Mouse (Mus musculus) stomach, embryonic 15.5 days (tissue): ENCODE data around the gene Smug1. TPM values are rescaled to one million over a fixed set of nuclear protein-coding genes. Genes with fewer than 3 reads are reported as not detected.

Source experiments
- ATAC-seq: fragments of 200-750 bp; cut with Nextera tagmentation; 2 replicates; pipeline ENCODE4 v1.8.0; 2017; ENCODE audit warnings: low read depth, moderate number of reproducible peaks, moderate TSS enrichment; ENCODE audit not compliant: insufficient read depth, low FRiP score
- H3K27ac ChIP-seq: fragments of 300-500 bp; sonication (generic); 2 replicates; pipeline ENCODE4 v1.5.1; 2015; ENCODE audit warnings: mild to moderate bottlenecking, inconsistent platforms
- H3K27me3 ChIP-seq: fragments of 300-500 bp; sonication (generic); replicated peaks from 2 replicates; pipeline ENCODE4 v1.6.1; 2015; ENCODE audit warnings: inconsistent platforms
- H3K36me3 ChIP-seq: fragments of 300-500 bp; sonication (generic); 2 replicates; pipeline ENCODE4 v1.6.1; 2015; ENCODE audit warnings: inconsistent platforms
- H3K4me1 ChIP-seq: fragments of 300-500 bp; sonication (generic); 2 replicates; pipeline ENCODE4 v1.6.1; 2015; ENCODE audit warnings: inconsistent platforms
- H3K4me2 ChIP-seq: fragments of 300-500 bp; sonication (generic); 2 replicates; pipeline ENCODE4 v1.6.1; 2015; ENCODE audit warnings: mild to moderate bottlenecking, inconsistent platforms
- H3K4me3 ChIP-seq: fragments of 300-500 bp; sonication (generic); replicated peaks from 2 replicates; pipeline ENCODE4 v1.5.1; 2015; ENCODE audit warnings: inconsistent platforms
- H3K9ac ChIP-seq: fragments of 300-500 bp; sonication (generic); 2 replicates; pipeline ENCODE4 v1.6.1; 2015; ENCODE audit warnings: inconsistent platforms
- H3K9me3 ChIP-seq: fragments of 300-500 bp; sonication (generic); 2 replicates; pipeline ENCODE4 v1.6.1; 2016; ENCODE audit warnings: inconsistent platforms
- WGBS: fragments of 180-500 bp; shearing (Covaris S2); methylation state at CpG from one replicate; pipeline ENCODE4 v1.1.7; 2015; 5-methylcytosine and 5-hydroxymethylcytosine counted together
- polyA plus RNA-seq: library from polyadenylated mRNA; unstranded; fragments of >200 nt; fragmentation: Nextera tagmentation; extraction: Ambion mirVana; gene quantifications from 2 replicates; pipeline ENCODE4 v1.2.1, GENCODE M21; 2015

The Smug1 gene
- polyA plus RNA-seq, 1 experiment from 2014 or later, result 18.3 TPM

GRCm38 (mm10) chr15:103133761-103134160, 33.1 kb downstream of the Smug1 start:
- no peaks in the 10 kb centered on the region for H3K36me3 ChIP-seq
- H3K27ac ChIP-seq, result no peak overlapping the region
- H3K4me2 ChIP-seq, result no peak overlapping the region
- H3K4me1 ChIP-seq, result peaks cover 17% of the 10 kb centered on the region
- no peak for ATAC-seq
- no peaks in the 10 kb centered on the region for H3K9me3 ChIP-seq
- H3K4me3 ChIP-seq, result no peak overlapping the region
- peaks cover 8% of the 10 kb centered on the region; the same call in 1 of the 2 replicates for H3K27me3 ChIP-seq
- WGBS, result 40% methylated on average over 4 of the region's 4 CpGs
- H3K9ac ChIP-seq, result no peak overlapping the region

DNA sequence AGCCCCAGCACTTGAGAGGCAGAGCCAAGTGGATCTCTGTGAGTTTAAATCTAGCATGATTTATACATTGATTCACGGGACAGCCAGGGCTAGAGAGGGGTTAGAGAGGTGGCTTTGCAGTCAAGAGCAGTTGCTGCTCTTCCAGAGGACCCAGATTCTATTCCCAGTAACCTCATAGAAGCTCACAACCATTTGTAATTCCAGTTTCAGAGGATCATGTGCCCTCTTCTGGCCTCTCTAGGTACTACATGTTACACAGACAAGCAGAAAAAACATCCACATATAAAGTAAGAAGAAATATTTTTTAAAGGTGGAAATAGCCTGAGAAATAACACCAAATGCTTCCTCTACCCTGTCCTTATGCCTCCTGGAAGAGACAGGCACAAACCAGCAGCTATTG, 36.2 kb downstream of the Smug1 start:
- no peak overlapping the region for H3K9ac ChIP-seq
- H3K27ac ChIP-seq, result no peak overlapping the region
- no peaks in the 10 kb centered on the region; the same call in 1 of the 2 replicates for H3K27me3 ChIP-seq
- WGBS, result 69% methylated on average over 1 of the region's 1 CpGs
- no peaks in the 10 kb centered on the region for H3K9me3 ChIP-seq
- H3K4me3 ChIP-seq, result no peak overlapping the region
- no peak for ATAC-seq
- no peaks in the 10 kb centered on the region for H3K36me3 ChIP-seq
- H3K4me2 ChIP-seq, result no peak overlapping the region
- peaks cover 26% of the 10 kb centered on the region for H3K4me1 ChIP-seq

- Histone ChIP-seq H3K36me3 (no peaks in the 10 kb centered on the region), H3K4me3 (no peak overlapping the region), H3K27ac (no peak overlapping the region), H3K27me3 (no peaks in the 10 kb centered on the region; the same call in 1 of the 2 replicates), H3K9me3 (no peaks in the 10 kb centered on the region), H3K9ac (no peak overlapping the region), H3K4me1 (peaks cover 16% of the 10 kb centered on the region), H3K4me2 (no peak overlapping the region)
- WGBS, result 42% methylated on average over 6 of the region's 6 CpGs
- no peak; the same call in 1 of the 2 replicates for ATAC-seq
Observed at GRCm38 (mm10) chr15:103129289-103129688, 37.6 kb downstream of the Smug1 start.

GRCm38 (mm10) chr15:103128056-103128833, 38.6 kb downstream of the Smug1 start:
- WGBS, result 46% methylated on average over 1 of the region's 1 CpGs

DNA sequence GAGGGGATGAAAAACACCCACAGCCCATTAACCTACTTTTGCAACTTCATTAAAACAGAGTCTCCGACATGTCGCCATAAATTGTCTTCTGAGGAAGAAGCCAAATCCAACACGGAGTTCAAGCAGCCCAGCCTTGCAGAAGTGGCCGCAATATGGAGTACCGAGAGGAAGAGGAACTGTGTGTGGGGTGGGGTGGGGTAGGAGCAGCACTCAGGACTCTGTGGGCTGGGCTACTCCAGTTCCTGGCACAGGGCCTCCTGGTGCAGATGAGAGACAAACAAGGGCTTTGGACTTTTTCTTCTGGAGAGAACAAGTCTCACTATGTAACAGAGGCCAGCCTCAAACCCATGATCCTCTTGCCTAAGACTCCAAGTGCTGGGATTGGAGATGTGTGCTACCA, 40.9 kb downstream of the Smug1 start:
- no peak for ATAC-seq
- Histone ChIP-seq H3K4me2 (no peak overlapping the region), H3K4me1 (peaks cover 29% of the 10 kb centered on the region), H3K36me3 (no peaks in the 10 kb centered on the region), H3K4me3 (no peak overlapping the region), H3K27ac (no peak overlapping the region), H3K27me3 (0 out of 2 replicates have a peak, but pooled peaks cover 3% of the 10 kb centered on the region), H3K9me3 (no peaks in the 10 kb centered on the region), H3K9ac (no peak overlapping the region)
- 55% methylated on average over 5 of the region's 5 CpGs for WGBS

More at GRCm38 (mm10) chr15:103128056-103128833, 38.6 kb downstream of the Smug1 start:
- Histone ChIP-seq H3K36me3 (no peaks in the 10 kb centered on the region), H3K9me3 (no peaks in the 10 kb centered on the region), H3K9ac (no peak overlapping the region), H3K27ac (peak overlapping the region; percentile 21), H3K4me3 (no peak overlapping the region), H3K27me3 (no peaks in the 10 kb centered on the region; the same call in 1 of the 2 replicates), H3K4me1 (peaks cover 25% of the 10 kb centered on the region; the same call in 1 of the 2 replicates), H3K4me2 (no peak overlapping the region)
- no peak for ATAC-seq

DNA sequence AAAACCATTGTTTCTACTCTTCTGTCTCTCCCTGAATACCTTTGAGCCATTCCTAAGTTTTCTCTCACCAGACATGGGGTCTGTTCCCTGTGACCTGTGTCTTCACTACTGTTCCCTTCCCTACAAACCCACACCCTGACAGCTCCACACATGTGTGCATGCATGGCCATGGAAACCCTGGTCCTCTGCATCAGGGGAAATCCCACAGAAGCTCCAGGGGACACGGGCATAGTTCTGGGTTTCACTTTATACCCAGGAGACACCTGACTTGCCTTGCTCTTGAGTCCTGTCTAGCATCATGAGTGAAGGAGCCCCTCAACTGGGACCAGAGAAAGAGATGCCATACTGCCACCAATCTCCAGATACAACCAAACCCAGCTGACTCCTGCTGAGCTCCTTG, 42.6 kb downstream of the Smug1 start:
- H3K27me3 ChIP-seq, result 0 out of 2 replicates have a peak, but pooled peaks cover 3% of the 10 kb centered on the region
- no peak overlapping the region for H3K4me3 ChIP-seq
- H3K27ac ChIP-seq, result peak overlapping the region; percentile 40; the same call in 1 of the 2 replicates
- peaks cover 36% of the 10 kb centered on the region for H3K4me1 ChIP-seq
- 77% methylated on average over 1 of the region's 1 CpGs for WGBS
- H3K4me2 ChIP-seq, result no peak overlapping the region
- H3K9me3 ChIP-seq, result no peaks in the 10 kb centered on the region
- ATAC-seq, result no peak
- no peak overlapping the region for H3K9ac ChIP-seq
- H3K36me3 ChIP-seq, result no peaks in the 10 kb centered on the region

DNA sequence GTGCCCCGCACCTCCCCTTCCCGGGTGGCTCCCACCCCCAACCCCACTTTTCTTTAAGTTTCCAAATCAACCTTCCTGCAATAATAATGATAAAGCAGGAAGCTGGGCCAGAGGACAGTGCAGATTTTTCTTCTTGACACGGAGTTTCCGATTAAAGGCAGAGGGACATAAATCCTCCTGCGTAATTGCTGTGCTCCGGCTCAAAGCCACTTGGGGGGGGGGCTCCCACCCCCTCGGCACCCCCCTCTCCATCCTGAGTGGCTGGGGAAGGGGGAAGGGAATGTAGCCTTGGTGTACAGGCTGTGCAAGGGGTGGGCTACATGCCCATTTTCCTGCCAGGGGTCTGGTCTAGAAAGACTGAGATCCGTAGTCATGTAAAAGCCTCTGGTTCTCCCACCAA, 43.5 kb downstream of the Smug1 start:
- Histone ChIP-seq H3K9ac (no peak overlapping the region), H3K4me1 (peaks cover 32% of the 10 kb centered on the region), H3K36me3 (no peaks in the 10 kb centered on the region), H3K4me2 (no peak overlapping the region), H3K9me3 (no peaks in the 10 kb centered on the region), H3K27me3 (0 out of 2 replicates have a peak, but pooled peaks cover 3% of the 10 kb centered on the region), H3K27ac (no peak overlapping the region), H3K4me3 (no peak overlapping the region)
- WGBS, result 25% methylated on average over 8 of the region's 8 CpGs
- ATAC-seq, result no peak

GRCm38 (mm10) chr15:103122372-103122771, 44.5 kb downstream of the Smug1 start:
- no peak overlapping the region for H3K9ac ChIP-seq
- WGBS, result 49% methylated on average over 2 of the region's 2 CpGs
- H3K27ac ChIP-seq, result no peak overlapping the region
- no peak for ATAC-seq
- no peak overlapping the region for H3K4me2 ChIP-seq
- no peak overlapping the region for H3K4me3 ChIP-seq
- H3K4me1 ChIP-seq, result peaks cover 27% of the 10 kb centered on the region
- no peaks in the 10 kb centered on the region for H3K9me3 ChIP-seq
- no peaks in the 10 kb centered on the region for H3K36me3 ChIP-seq
- H3K27me3 ChIP-seq, result 0 out of 2 replicates have a peak, but pooled peaks cover 3% of the 10 kb centered on the region

- no peak overlapping the region for H3K4me2 ChIP-seq
- no peaks in the 10 kb centered on the region for H3K36me3 ChIP-seq
- no peak overlapping the region for H3K9ac ChIP-seq
- H3K9me3 ChIP-seq, result no peaks in the 10 kb centered on the region
- H3K4me1 ChIP-seq, result peaks cover 27% of the 10 kb centered on the region
- no peak for ATAC-seq
- H3K27me3 ChIP-seq, result 0 out of 2 replicates have a peak, but pooled peaks cover 3% of the 10 kb centered on the region
- no peak overlapping the region for H3K4me3 ChIP-seq
- H3K27ac ChIP-seq, result no peak overlapping the region
- 36% methylated on average over 5 of the region's 5 CpGs for WGBS
Observed at GRCm38 (mm10) chr15:103121416-103121815, 45.5 kb downstream of the Smug1 start.

DNA sequence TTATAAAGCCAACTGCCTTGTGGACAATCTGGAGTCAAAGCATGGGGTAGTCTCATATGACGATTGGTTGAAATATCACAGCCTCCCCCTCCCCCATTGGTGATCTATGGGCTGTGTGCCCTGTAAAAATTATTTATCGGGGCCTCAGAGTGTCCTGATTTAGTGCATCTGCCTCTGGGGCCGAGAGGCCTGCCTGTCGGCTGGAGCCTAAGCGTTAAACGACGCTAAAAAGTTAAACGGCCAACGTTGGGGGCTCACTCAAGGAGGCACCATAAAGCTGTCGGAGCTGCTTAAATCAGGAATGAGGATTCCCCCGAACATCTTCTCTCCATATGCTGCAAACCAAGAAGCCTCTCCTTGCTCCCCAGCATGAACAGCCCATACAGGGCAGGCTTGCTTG, 46.3 kb downstream of the Smug1 start:
- Histone ChIP-seq H3K9ac (no peak overlapping the region), H3K4me1 (peaks cover 31% of the 10 kb centered on the region), H3K27me3 (peaks cover 3% of the 10 kb centered on the region; the same call in 1 of the 2 replicates), H3K36me3 (no peaks in the 10 kb centered on the region), H3K9me3 (no peaks in the 10 kb centered on the region), H3K4me3 (no peak overlapping the region), H3K4me2 (no peak overlapping the region), H3K27ac (no peak overlapping the region)
- 39% methylated on average over 11 of the region's 11 CpGs for WGBS
- ATAC-seq, result no peak

DNA sequence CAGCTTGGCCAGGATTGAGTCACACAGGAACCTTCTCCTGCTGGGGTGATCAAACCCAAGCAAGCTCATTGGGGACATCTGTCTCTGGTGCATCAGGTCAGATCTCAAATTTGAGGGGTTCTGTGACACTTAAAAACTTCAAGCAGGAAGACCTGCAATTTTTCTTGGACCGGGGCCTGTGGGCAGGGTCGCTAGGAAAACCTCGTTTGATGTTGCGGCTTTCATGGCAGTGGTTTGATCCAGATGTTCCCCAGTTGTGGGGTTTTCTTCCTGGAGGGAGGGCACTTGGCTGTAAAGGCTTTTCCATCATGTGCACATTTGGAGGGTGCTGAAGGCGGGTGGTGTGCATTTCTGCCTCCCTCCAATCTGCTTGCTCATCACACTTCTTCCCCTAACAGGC, 51.2 kb downstream of the Smug1 start:
- no peak overlapping the region for H3K4me3 ChIP-seq
- H3K9ac ChIP-seq, result no peak overlapping the region
- no peaks in the 10 kb centered on the region for H3K9me3 ChIP-seq
- no peaks in the 10 kb centered on the region; the same call in 1 of the 2 replicates for H3K27me3 ChIP-seq
- peak overlapping the region; percentile 23 for H3K27ac ChIP-seq
- H3K36me3 ChIP-seq, result no peaks in the 10 kb centered on the region
- peak overlapping the region; percentile 11 for H3K4me2 ChIP-seq
- peaks cover 23% of the 10 kb centered on the region for H3K4me1 ChIP-seq
- ATAC-seq, result no peak
- 51% methylated on average over 5 of the region's 5 CpGs for WGBS

- H3K36me3 ChIP-seq, result no peaks in the 10 kb centered on the region
- H3K4me1 ChIP-seq, result peaks cover 23% of the 10 kb centered on the region
- H3K4me3 ChIP-seq, result no peak overlapping the region
- H3K27me3 ChIP-seq, result no peaks in the 10 kb centered on the region; the same call in 1 of the 2 replicates
- 2% methylated on average over 8 of the region's 9 CpGs for WGBS
- H3K27ac ChIP-seq, result peak overlapping the region; percentile 33
- ATAC-seq, result peak; percentile 73
- peak overlapping the region; percentile 11 for H3K4me2 ChIP-seq
- no peaks in the 10 kb centered on the region for H3K9me3 ChIP-seq
- no peak overlapping the region for H3K9ac ChIP-seq
Observed at GRCm38 (mm10) chr15:103115256-103115655, 51.6 kb downstream of the Smug1 start.
